9 mouse cellular contexts compared by ENCODE assay signal in genomic region chr7:128524641-128525040, GRCm38 (mm10). TPM values are rescaled to one million over a fixed set of nuclear protein-coding genes. Genes with fewer than 3 reads are reported as not detected.
A peak's percentile ranks its signal among the peaks of the same experiment; 100 is the strongest.
DNase-seq lines count a peak whose midpoint lies in the region; ATAC-seq and TF ChIP-seq lines count a peak whose summit lies in the region.
"Had no signal": no experiment of that assay in that cellular context is flagged by ENCODE, and none has a peak within 500 bp of the region (broad histone marks: within the 10 kb centered on the region; RNA-seq: fewer than 3 reads in every experiment).

No protein-coding gene starts in this region.

- 70% methylated on average over 3 of the region's 3 CpGs for WGBS in heart, embryonic 10.5 days
- 70% methylated on average over 3 of the region's 3 CpGs for WGBS in embryonic facial prominence, embryonic 15.5 days
- WGBS in limb, embryonic 14.5 days: 72% methylated on average over 3 of the region's 3 CpGs

- peaks cover 54% of the 10 kb centered on the region for H3K79me3 ChIP-seq in C2C12 (ENCODE audit: low read depth)

- H3K4me1 ChIP-seq in heart, embryonic 10.5 days: peaks cover 47% of the 10 kb centered on the region
- H3K4me1 ChIP-seq in embryonic facial prominence, embryonic 15.5 days: peaks cover 27% of the 10 kb centered on the region
- peaks cover 11% of the 10 kb centered on the region for H3K4me1 ChIP-seq in limb, embryonic 14.5 days (ENCODE audit: control insufficient read depth, insufficient read depth, low read length)

- no peak for DNase-seq in heart, embryonic 10.5 days (ENCODE audit: low spot score)
- DNase-seq in heart, adult 8-10 months (ENCODE audit: low spot score): no peak
- DNase-seq in limb, embryonic 14.5 days (ENCODE audit: low spot score): no peak
- no peak for DNase-seq in right cerebral cortex, postnatal 14 days
- no peak for DNase-seq in cerebellum, adult 8-10 months
- no peak for DNase-seq in ovary, adult 18-20 months (ENCODE audit: low spot score)

- no peaks in the 10 kb centered on the region for H3K27me3 ChIP-seq in heart, embryonic 10.5 days (ENCODE audit: insufficient read depth, poor library complexity, severe bottlenecking)
- H3K27me3 ChIP-seq in C2C12 (ENCODE audit: control insufficient read depth, insufficient read depth, insufficient read length): no peaks in the 10 kb centered on the region
- no peaks in the 10 kb centered on the region for H3K27me3 ChIP-seq in embryonic facial prominence, embryonic 15.5 days
- H3K27me3 ChIP-seq in limb, embryonic 14.5 days (ENCODE audit: control insufficient read depth, insufficient read depth, low read length): no peaks in the 10 kb centered on the region
- H3K27me3 ChIP-seq: CH12.LX had no signal

- TF ChIP-seq POLR2A in limb, embryonic 14.5 days (IDR thresholded peaks at IDR 0.05; ENCODE audit: borderline replicate concordance, extremely low read depth, insufficient read depth, insufficient read length): no peak

- H3K36me3 ChIP-seq in heart, embryonic 10.5 days: 0 out of 2 replicates have a peak, but pooled peaks cover 5% of the 10 kb centered on the region
- H3K36me3 ChIP-seq in C2C12 (ENCODE audit: control insufficient read depth, insufficient read depth): peaks cover 13% of the 10 kb centered on the region
- H3K36me3 ChIP-seq in embryonic facial prominence, embryonic 15.5 days: no peaks in the 10 kb centered on the region
- H3K36me3 ChIP-seq in limb, embryonic 14.5 days (ENCODE audit: control insufficient read depth, insufficient read depth, low read length): no peaks in the 10 kb centered on the region

- H3K79me2 ChIP-seq in C2C12 (ENCODE audit: control insufficient read depth, insufficient read depth): peaks cover 60% of the 10 kb centered on the region

- no peaks in the 10 kb centered on the region for H3K9me3 ChIP-seq in heart, embryonic 10.5 days
- no peaks in the 10 kb centered on the region for H3K9me3 ChIP-seq in embryonic facial prominence, embryonic 15.5 days (replicated peaks)
- no peaks in the 10 kb centered on the region for H3K9me3 ChIP-seq in limb, embryonic 14.5 days (ENCODE audit: control insufficient read depth, low read length)

- H3K27ac ChIP-seq in heart, embryonic 10.5 days: peak overlapping the region; percentile 98
- H3K27ac ChIP-seq in embryonic facial prominence, embryonic 15.5 days (replicated peaks): no peak overlapping the region
- no peak overlapping the region for H3K27ac ChIP-seq in limb, embryonic 14.5 days (replicated peaks; ENCODE audit: low read depth, low read length)

- ATAC-seq in embryonic facial prominence, embryonic 15.5 days (ENCODE audit: insufficient number of reproducible peaks, low FRiP score, low TSS enrichment, low read depth): no peak
- no peak for ATAC-seq in limb, embryonic 14.5 days (ENCODE audit: low FRiP score, low read depth)

- peak overlapping the region; percentile 77 for H3K4me2 ChIP-seq in embryonic facial prominence, embryonic 15.5 days (replicated peaks)
- H3K4me2 ChIP-seq in limb, embryonic 14.5 days (replicated peaks; ENCODE audit: low read depth, low read length, severe bottlenecking): peak overlapping the region; percentile 94

- peak overlapping the region; percentile 85 for H3K4me3 ChIP-seq in heart, embryonic 10.5 days
- H3K4me3 ChIP-seq in C2C12 (ENCODE audit: insufficient read depth, poor library complexity, severe bottlenecking): peak overlapping the region; percentile 63
- H3K4me3 ChIP-seq in embryonic facial prominence, embryonic 15.5 days (replicated peaks): peak overlapping the region; percentile 73
- H3K4me3 ChIP-seq in limb, embryonic 14.5 days (replicated peaks; ENCODE audit: low read length): peak overlapping the region; percentile 75

- peak overlapping the region; percentile 23 for H3ac ChIP-seq in C2C12 (ENCODE audit: control insufficient read depth, insufficient read length, low read depth)

- H3K9ac ChIP-seq in embryonic facial prominence, embryonic 15.5 days: no peak overlapping the region
- H3K9ac ChIP-seq in limb, embryonic 14.5 days (ENCODE audit: low read depth, low read length, severe bottlenecking): peak overlapping the region; percentile 84

- TF ChIP-seq CTCF in C2C12 (IDR thresholded peaks at IDR 0.05; ENCODE audit: control insufficient read depth, insufficient read depth, insufficient read length): no peak

TF ChIP-seq in C2C12, 6 proteins besides CTCF, POLR2A, EP300 and RAD21:
- TF ChIP-seq CEBPB (IDR thresholded peaks at IDR 0.05; ENCODE audit: low read depth): no peak
- no peak for TF ChIP-seq MYOD1 (IDR thresholded peaks at IDR 0.05; ENCODE audit: control insufficient read depth, insufficient read length, low read depth)

RNA-seq across cellular contexts. Expression of gene Bag3, which starts 1.2 kb away (rescaled TPM):
- polyA plus RNA-seq in heart, embryonic 10.5 days (2016; fragmentation: Nextera tagmentation; extraction: Ambion mirVana): 13.3 and 19.8 TPM in 2 replicates
- total RNA-seq in heart, adult 8-10 months (2022): 100 to 1,000 TPM; 281 to 370 (median 342) TPM
- polyA plus RNA-seq in C2C12 (2012; fragmentation: generic; extraction: Trizol): 78.2 TPM
- polyA plus RNA-seq in embryonic facial prominence, embryonic 15.5 days (2015; fragmentation: Nextera tagmentation; extraction: Ambion mirVana): 22.1 and 22.5 TPM in 2 replicates
- polyA plus RNA-seq in limb, embryonic 14.5 days (2012; rRNA removed): 22.2 and 27.8 TPM in 2 replicates
- 18.0 and 18.7 TPM in 2 replicates for polyA plus RNA-seq in limb, embryonic 14.5 days (2014; fragmentation: Nextera tagmentation; extraction: Ambion mirVana)
